Mouse (Mus musculus): ENCODE measurements around the gene Ankrd34a. TPM values are rescaled to one million over a fixed set of nuclear protein-coding genes. Genes with fewer than 3 reads are reported as not detected.

Ankrd34a gene
- total RNA-seq (2021) = 1 to 10 TPM in 1 of 2 experiments, under 1 TPM in 1; 0.59 to 1.5 TPM
- long read RNA-seq, experiment 1, partial matches to known transcripts = 2 of 3 reads
- long read RNA-seq, experiment 1, other reads (novel, unspliced or antisense) = 0 of 3 reads
- long read RNA-seq, experiment 2 = 0 reads

- no peak for DNase-seq (ENCODE audit: low spot score in 2 of 2)
These were observed at the start of gene Ankrd34a for GRCm38 (mm10) chr3:96596228-96596707. TSS of gene Ankrd34a (plus strand) at chr3:96596636.

GRCm38 (mm10) chr3:96546880-96547279 lies 49.6 kb upstream of the Ankrd34a start:
- no peak for DNase-seq (ENCODE audit: low spot score in 2 of 2)

- peak in 1 of 2 experiments; percentile 56 for DNase-seq (ENCODE audit: low spot score in 2 of 2)
These were observed 49.0 kb upstream of the Ankrd34a start for GRCm38 (mm10) chr3:96547389-96547960.

- no peak for DNase-seq (ENCODE audit: low spot score in 2 of 2)
These were observed 47.6 kb upstream of the Ankrd34a start for GRCm38 (mm10) chr3:96548824-96549223.

GRCm38 (mm10) chr3:96549346-96549745 lies 47.1 kb upstream of the Ankrd34a start:
- DNase-seq (ENCODE audit: low spot score in 2 of 2) = no peak

GRCm38 (mm10) chr3:96551203-96551602 lies 45.2 kb upstream of the Ankrd34a start:
- DNase-seq (ENCODE audit: low spot score in 2 of 2) = peak in 1 of 2 experiments; percentile 26

- no peak for DNase-seq (ENCODE audit: low spot score in 2 of 2)
These were observed 44.5 kb upstream of the Ankrd34a start for GRCm38 (mm10) chr3:96551890-96552289.

- DNase-seq (ENCODE audit: low spot score in 2 of 2) = no peak
These were observed 42.8 kb upstream of the Ankrd34a start for GRCm38 (mm10) chr3:96553601-96554000.

GRCm38 (mm10) chr3:96554251-96554650 lies 42.2 kb upstream of the Ankrd34a start:
- no peak for DNase-seq (ENCODE audit: low spot score in 2 of 2)

- DNase-seq (ENCODE audit: low spot score in 2 of 2) = no peak
These were observed 41.3 kb upstream of the Ankrd34a start for GRCm38 (mm10) chr3:96555041-96555596.

- DNase-seq (ENCODE audit: low spot score in 2 of 2) = no peak
These were observed 40.3 kb upstream of the Ankrd34a start for GRCm38 (mm10) chr3:96555999-96556614.

GRCm38 (mm10) chr3:96556651-96557635 lies 39.5 kb upstream of the Ankrd34a start:
- DNase-seq (ENCODE audit: low spot score in 2 of 2) = no peak

GRCm38 (mm10) chr3:96557694-96558093 lies 38.7 kb upstream of the Ankrd34a start, which contains the start of gene Txnip:
TSS of gene Txnip (plus strand) at chr3:96557957.
- peak; percentile 100 for DNase-seq (ENCODE audit: low spot score in 2 of 2)

- DNase-seq (ENCODE audit: low spot score in 2 of 2) = no peak
These were observed 38.3 kb upstream of the Ankrd34a start for GRCm38 (mm10) chr3:96558159-96558558.

GRCm38 (mm10) chr3:96558668-96559196 lies 37.7 kb upstream of the Ankrd34a start:
- DNase-seq (ENCODE audit: low spot score in 2 of 2) = no peak

- no peak for DNase-seq (ENCODE audit: low spot score in 2 of 2)
These were observed 37.0 kb upstream of the Ankrd34a start for GRCm38 (mm10) chr3:96559398-96559910.

- no peak for DNase-seq (ENCODE audit: low spot score in 2 of 2)
These were observed 36.3 kb upstream of the Ankrd34a start for GRCm38 (mm10) chr3:96559911-96560850.

- no peak for DNase-seq (ENCODE audit: low spot score in 2 of 2)
These were observed 35.4 kb upstream of the Ankrd34a start for GRCm38 (mm10) chr3:96560881-96561668.

Measured in adrenal gland, postnatal 4 days (tissue).